Mouse (Mus musculus) heart, postnatal 36 days (tissue): ENCODE measurements around the gene Tarm1. TPM values are rescaled to one million over a fixed set of nuclear protein-coding genes. Genes with fewer than 3 reads are reported as not detected.

Experiments
- DNase-seq, 2 experiments: peaks; one replicate each; pipeline ENCODE4 v3.0.0; 2021 to 2022
- intact Hi-C: fragments of 180-260 bp; cut with DNase I; formaldehyde crosslinking; loops from one replicate; pipeline ENCODE4 v1.15.1; 2025
- total RNA-seq, 2 experiments: library from RNA; stranded (reverse); gene quantifications; 2 replicates each; pipeline ENCODE4 v1.2.3; 2021

The Tarm1 gene
- total RNA-seq, result not detected

DNA sequence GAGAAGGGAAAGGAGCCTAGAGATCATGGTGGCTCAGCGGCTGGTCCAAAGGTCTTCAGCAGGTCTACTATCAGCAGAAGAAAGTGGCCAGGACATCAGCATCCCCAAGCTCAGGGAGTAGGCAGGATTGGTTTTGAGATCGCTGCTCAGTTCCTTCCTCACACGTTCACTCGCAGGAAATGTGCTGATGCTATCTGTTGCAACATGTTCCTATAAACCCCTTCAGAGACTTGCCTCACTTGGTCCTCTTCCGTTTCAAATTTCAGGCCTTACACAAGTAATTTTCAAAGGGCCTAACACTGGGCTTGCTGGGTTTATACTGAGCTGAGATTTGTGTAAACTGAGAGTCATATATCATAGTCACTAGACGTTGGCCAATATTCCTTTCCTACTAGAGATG is at the start of gene Tarm1:
Tarm1 (minus strand) TSS at position 186 of the 400 bp plus-strand sequence.
- intact Hi-C loops, result no loop called here
- no peak for DNase-seq

DNA sequence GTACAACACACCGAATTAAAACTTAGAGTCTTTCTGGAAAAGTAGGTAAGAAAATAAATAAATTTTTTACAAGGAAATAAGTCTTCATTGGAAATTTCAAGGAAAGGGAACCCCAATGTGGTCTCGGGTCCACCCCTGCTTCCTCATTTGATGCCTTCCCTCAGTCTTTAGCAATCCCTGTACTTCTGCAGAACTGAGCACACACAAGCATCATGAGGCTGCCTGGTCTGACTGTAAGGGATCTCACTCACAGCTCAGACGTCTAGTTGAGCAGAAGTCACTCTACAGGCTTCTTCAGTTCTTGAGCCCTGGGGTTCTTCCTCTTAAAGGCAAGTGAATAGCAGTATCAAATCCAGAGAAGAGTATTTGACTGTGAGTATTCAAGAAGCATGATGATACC is 3.5 kb upstream of the Tarm1 start:
- intact Hi-C loops, result no loop called here
- no peak for DNase-seq

DNA sequence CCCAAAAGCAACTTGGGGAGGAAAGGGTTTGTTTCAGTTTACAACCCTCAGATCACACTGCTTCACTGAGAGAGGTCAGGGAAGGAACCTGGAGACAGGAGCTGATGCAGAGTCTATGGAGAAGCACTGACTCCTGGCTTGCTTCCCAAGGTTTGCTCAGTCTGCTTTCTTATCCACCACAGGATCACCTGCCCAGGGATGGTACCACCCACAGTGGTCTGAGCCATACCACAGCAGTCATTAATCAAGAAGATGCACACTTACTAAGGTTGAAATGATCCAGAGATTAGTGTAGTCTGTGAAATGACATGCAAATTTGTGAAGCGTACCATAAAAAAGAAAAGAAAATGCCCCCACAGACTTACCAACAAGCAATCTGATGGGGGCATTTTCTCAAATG is 2.0 kb downstream of the Tarm1 start:
- no peak for DNase-seq
- intact Hi-C loops, result no loop called here

DNA sequence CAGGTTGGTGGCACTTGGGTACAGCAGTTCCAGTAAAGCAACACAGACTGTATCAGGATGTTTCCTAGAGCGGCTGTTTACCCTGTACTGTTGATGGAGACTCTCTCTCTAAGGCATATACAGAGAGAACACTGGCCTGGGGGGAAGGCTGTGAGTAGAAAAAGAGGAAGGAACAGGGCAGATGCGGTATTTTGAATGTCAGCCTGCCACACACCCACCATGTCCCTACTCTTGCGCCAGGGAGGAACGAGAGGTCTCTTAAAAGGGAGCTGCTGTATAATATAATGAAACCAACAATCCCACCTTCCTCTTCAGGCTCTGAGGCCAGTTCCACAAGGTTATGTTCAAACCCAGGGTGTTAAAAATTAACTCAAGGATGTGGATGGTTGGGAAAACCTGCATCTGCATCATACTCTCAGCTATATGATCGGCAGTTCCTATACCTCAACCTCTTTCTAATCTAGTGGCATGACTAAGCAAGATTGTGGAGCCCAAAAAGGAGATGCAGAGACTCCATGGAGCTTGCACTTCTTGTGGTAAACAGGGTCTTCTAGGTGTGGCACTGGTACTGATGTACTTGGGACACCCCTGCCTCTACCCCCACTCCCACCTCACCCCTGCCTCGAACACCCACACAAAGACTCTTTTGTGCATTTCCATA is 20.3 kb downstream of the Tarm1 start:
- intact Hi-C loops, result no loop called here
- no peak for DNase-seq

DNA sequence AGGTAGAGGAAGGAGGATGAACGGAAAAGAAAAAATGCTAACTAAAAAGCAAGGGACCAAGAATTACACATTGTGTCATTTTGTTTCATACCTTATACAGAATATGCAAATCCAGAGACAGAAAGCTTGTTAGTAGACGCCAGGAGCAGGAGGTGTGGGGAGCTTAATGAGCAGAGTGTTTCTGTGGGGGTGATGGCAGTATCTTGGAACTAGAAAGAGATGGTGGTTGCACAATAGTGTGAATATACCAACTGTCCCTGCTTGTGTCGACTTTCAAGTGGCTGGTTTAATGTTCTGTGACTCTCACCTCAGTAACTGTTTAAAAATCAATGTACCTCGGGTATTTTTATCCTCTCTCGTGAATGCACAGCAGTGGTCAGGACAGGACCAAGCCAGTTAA is 25.7 kb downstream of the Tarm1 start:
- intact Hi-C loops, result no loop called here
- DNase-seq, result no peak

DNA sequence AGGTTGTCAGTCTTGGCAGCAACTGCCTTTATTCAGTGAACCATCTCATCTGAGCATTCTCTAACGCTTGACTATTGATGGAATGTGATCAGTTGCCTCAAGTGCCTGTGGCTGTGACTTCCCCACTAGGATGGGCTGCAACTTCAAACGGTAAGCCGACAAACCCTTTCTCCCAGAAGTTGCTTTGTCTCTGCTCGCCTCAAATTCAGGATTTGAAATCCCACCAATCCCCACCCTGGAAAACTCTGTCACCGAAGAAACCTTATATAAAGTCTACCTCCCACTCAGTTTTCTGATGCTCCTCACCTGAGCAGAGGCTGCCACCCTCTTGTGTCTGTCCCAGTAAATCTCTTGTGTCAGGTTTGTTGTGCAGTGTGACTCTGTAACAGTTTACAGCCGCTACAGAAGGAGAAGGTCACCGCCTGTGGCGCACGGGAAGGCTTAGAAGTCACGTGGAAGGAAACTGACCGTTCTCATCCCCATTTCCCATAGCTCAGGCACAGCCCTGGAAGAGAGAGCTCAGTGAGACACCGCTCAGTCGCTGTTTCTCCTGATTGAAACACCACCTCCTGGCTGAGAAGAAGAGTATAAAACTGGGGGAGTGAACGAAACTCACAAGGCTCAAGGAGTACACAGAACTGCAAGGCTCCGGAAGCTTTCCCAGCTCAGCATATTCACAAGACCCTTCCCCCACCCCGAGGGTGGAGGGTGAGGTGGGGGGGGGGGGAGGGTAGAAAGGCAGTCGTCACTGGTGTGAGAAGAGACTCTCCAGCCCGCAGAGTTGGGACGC is 27.9 kb downstream of the Tarm1 start:
- intact Hi-C loops, result no loop called here

DNA sequence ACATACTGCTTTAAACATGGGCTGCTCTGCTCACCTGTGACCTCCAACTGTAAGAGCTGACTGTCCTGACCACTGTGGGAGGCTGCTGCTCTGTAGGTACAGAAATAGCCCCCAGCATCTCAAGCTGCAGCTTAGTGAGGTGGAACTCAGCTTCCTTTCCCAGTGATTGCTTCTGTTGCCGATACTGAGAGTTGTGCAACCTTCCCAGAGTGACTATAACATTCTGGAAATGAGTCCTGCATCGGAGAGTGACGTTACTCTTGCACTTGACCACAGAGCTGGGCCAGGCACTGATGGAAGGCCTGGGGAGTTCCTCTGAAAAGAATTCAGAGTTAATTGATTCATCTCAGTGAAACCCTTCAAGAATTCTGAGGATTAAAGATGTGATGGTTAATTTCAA is 29.6 kb downstream of the Tarm1 start:
- DNase-seq, result no peak

More for the DNA sequence above, 27.9 kb downstream of the Tarm1 start:
- no peak for DNase-seq

DNA sequence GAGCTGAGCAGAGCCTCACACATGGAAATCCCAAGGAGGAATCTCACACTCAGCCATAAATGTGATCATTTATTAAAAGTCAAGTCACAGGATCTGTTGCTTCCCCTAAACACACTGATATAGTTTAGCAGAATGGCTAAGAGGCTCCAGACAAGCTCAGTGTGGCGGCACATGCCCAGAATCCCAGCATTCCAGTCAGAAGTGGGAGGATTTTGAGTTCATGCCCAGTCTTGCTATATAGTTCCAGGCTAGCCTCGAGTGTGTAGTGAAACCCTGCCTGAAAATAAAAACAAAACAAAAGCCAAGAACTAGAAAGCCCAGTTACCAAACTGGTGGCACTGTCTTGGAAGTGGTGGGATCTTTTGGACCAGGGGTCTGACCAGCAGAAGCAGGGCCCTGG is 33.8 kb downstream of the Tarm1 start:
- DNase-seq, result no peak
- intact Hi-C loops, result no loop called here

More for the DNA sequence above, 29.6 kb downstream of the Tarm1 start:
- intact Hi-C loops, result no loop called here

DNA sequence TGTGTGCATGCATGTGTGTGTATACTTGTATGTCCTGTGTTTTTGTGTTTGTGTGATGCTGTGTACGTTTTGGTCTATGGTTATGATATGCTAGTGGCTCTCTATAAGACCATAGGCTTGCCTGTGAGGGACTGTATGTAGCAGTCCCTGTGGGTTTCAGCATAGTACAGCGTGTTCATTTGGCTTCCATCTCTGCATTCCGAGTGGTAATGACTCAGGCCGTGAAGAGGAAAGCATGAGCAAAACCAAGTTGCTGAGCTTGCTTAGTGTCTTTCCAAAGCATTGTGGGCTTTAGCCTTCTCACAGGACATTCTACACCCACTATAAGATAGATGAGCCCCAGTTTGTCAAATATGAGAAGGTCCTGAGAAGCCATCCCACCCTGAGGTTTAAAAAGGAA is 39.1 kb downstream of the Tarm1 start:
- DNase-seq, result no peak
- intact Hi-C loops, result no loop called here

DNA sequence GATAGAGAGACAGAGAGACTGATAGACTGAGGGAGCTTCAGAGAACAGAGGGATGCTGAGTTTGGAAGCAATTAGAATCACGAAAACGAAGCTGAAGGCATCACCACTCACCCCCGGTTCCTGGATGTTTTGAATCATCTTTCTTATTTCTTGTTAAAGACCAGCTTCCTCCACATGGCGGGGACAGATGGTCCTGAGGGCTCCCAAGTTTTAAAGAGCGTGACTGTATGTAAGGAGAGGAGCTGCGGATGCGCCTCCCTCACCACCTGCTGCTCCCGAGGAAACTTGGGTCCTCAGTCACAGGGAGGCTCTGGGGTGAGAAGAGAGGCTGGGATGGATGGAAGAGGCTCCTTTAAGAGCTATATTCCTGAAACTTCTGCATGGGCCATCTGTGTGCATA is 42.2 kb downstream of the Tarm1 start:
- no peak for DNase-seq
- intact Hi-C loops, result no loop called here

DNA sequence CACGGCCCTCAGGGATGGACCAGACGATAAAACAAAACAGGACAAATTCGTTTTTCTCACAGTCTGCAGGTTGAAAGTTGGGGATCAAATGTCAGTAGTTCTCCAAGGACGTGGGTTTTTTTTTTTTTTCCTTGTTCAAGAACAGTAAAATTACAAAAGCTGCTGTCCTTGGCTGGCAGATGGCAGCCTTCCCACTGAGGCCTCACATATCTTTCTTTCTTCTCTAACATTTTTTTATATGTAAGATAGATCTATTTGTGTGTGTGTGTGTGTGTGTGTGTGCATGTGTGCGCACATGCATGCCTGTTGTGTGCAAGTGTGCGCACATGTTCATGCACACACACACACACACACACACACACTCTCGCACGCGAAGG is 44.6 kb downstream of the Tarm1 start:
- intact Hi-C loops, result no loop called here
- no peak for DNase-seq

DNA sequence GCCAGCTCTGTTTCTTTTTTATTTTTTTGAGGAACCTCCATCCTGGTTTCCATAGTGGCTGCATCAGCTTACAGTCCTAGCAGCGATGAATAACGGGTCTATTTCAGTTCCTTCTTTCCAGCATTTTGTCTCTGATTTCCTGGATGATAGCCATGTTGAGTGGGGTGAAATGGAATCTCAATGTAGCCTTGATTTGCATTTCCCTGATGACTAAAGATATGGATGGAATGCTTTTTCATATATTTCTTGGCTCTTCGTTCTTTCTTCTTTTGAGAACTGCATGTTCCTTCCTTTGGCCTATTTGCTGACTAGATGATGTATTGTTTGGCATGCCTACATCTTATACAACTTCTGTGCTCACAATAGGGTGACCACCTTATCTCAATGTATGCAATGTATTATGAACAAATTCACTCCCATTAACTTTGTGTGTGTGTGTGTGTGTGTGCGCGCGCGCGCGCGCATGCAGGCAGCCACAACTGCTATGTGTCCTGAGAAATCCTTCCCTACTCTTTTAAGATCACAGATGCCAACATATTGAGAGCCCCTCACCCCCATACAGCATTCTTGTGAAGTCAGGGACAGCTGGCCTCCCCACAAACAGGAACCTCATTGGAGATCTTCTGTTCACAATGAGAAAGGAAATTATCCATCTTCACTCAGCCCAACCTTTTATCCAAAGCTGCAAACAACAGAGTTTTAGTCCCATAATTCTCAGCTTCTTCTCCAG is 45.1 kb downstream of the Tarm1 start:
- DNase-seq, result no peak
- intact Hi-C loops, result no loop called here

DNA sequence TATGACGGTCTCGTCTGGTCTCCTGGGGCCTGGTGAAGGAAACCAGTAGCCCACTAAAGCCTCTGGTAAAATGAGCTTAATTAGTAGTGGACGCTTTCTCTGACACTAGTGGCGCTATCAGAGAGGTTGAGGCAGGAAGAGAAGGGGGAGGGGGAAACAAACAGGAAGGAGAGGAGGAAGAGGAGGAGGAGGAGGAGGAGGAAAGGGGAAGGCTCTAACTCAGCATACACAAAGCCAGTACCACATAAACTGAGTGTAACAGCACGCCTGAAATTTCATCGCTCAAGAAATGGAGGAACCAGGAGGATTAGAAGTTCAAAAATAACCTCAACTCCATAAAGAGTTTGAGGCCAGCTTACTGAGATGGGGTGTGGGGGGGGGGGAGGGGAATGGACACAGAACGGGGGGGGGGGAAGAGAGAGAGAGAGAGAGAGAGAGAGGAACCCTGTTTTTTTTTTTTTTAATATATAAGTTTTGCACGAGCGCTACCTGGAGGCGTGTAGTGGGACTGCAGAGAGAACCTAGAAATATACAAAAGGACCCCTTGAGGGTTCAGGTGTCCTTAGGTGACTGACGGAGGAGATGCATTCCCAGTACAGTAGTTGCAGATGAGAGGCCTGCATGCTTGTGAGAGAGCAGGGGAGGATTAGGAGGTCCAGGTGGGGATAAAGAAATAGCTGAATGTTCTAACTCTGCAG is 48.8 kb downstream of the Tarm1 start:
- no peak for DNase-seq
- intact Hi-C loops, result no loop called here

DNA sequence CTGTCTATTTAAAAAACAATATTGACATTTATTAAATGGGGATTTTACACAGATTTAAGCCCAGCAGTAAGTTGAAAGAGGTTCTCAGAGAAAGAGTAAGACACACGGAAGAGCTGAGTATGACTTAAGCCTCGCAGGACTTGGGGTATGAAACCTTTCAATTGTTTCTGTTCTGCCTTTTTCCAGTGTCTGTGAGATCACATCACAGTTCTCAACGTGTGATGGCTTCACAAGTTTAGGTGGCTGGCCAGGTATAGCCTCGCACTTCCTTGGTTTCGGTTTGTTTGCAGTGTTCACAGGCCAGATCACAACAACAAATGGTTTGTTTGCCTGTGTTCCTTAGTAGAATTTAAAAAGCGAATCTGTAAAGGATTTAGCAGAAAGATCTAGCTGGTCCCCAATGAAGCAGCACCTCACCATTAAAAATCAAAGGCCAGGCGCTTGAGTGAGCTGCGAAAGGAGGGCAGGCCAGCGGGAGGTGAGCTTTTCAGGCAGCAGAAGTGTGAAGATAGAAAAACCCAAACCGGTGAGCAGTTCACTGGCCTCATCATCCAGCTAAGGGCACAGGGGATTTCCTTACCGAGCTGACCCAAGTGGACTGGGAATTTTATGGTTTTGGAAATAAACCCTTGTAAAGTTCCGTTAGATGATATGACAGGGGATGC is 49.5 kb downstream of the Tarm1 start:
- DNase-seq, result no peak
- intact Hi-C loops, result no loop called here

DNA sequence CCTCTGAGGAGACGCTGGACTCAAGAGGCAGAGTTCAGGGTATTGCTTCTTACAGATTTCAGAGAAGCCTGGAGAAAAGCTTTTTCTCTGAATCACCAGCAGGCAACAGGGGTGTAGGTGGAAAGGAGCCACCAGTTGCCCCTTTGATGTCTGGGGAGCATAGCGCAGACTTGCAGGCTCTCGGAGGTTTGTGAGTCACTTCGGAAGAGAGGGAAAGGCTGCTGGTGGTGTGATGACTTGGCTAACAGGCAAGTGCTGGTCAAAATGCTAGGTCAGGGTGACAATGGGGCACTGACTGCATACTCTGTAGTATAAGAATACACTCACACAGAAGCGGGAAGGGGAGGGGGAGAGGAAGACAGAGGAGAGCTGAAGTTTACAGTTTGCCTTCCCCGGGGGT is 51.3 kb downstream of the Tarm1 start:
- intact Hi-C loops, result no loop called here
- DNase-seq, result no peak

DNA sequence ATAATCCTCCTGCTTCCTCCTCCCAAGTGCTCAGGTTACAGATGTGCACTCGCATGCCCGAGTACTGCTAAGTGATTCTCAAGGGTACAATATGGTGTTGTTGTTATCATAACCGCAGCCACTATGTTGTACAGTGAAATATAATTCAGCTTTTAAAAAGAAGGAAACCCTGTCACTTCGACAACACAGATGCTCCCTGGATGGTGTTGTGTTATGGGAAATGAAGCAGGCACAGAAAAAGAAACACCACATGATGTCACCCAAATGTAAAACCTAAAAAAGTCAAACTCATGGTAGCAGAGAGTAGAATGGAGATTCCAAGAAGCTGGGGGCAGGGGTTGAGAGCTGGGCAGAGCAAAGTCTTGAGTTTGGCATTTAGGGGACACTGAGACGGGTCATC is 51.8 kb downstream of the Tarm1 start:
- intact Hi-C loops, result no loop called here
- no peak for DNase-seq

DNA sequence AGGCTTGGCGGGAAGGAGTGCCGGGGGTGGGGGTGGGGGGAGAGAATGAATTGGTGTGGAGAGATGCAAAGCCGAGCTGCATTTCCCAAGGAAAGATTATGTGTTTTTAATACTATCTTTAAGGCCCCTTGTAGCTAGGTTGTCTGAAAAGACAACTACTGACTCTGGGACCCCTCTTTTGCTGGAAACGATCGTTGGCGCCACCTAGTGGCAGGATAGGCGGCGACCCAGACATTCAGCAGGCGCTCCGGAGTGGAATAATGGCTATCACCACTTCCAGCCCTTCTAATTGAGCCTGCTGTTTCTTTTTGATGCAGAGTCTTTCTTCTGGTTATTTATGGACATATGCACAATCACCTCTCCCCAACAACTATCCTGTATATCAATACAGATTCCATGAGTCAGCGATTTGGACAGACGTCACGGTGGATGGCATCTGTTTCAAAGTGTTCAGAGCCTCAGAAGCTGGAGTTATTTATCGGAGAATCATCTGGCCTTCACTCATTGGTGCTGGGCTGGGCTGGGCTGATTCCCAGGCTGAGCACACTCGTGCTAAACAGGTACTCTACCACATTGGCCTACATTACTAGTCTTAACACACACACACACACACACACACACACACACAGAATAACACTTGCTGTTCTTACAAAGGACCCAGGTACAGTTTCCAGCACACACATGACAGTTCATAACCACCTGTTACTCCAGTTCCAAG is 53.5 kb downstream of the Tarm1 start:
- intact Hi-C loops, result loop anchor here (1.0 kb wide), 2 partner anchors 119 to 227 kb away; no protein-coding TSS in a partner anchor
- DNase-seq, result peak; percentile 71 to 84

DNA sequence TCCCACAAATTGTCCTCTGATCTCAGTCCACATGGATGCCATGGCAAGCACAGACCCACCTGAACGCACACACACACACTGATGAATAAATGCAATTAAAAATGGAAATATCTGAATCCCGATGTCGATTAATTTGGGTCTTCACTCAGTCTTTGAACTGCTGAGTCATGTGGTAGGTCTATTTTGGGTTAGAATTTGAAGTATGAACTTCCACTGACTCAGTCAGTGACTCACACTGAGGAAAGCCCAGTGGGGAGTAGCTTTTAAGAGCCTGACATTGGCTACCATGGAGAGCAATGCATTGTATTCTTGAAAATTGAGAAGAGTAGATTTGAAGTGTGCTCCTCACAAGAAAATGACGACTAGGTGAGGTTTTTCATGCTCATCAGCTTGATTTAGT is 55.4 kb downstream of the Tarm1 start:
- no peak for DNase-seq
- intact Hi-C loops, result no loop called here

DNA sequence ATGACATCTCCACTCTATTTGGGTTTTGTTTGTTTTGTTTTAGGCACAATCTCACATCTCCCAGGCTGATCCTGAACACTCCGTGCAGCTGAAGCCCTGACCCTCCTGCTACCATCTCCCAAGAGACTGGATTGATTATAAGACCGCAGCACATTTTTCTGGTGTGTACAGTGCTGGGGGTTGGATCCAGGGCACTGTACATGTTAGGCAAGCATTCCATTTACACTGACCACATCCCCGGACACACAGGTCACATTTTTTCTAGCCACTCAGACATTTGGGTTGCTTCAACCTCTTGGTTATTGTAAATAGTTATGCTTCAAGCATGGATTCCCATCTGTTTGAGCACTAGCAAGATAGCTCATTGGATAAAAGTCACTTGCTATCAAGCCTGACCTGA is 55.8 kb downstream of the Tarm1 start:
- no peak for DNase-seq
- intact Hi-C loops, result no loop called here

DNA sequence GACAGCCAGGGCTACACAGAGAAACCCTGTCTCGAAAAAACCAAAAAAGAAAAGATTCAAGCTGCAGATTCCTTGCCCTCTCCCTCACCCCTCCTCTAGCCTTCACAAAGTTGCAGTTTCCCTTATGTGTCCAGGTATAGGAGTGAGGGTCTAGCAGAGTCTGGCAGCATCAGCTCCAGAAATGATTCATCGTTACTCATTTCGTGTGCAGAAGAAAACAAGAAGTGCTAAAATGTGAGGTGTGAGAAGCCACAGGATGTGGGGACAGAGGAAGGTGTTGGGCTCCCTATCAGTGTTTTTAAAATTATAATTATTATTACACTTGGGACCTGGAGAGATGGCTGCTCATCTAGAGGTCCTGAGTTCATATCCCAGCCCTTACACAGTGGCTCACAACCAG is 57.7 kb downstream of the Tarm1 start:
- intact Hi-C loops, result no loop called here
- DNase-seq, result no peak
